ENCODE assay signal across 11 mouse cellular contexts in the genomic region with DNA sequence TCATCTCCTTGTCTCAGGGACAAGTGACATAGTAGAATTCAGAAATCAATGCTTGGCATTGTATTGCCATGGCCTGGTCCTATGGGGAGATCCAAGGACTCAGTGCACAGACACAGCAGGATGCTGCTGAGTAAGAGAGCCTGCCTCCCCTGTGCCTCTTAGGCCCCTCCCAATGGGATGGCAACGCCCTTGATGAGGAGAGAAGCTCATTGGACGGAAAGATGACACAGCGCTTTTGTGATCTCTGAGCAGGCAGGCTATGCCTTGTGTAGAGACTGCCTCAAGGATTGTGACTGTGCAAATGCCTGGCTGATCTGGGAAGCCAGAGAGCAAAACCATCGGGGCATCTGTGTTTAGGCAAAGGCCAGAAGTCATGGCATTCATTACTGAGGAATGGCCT. TPM values are rescaled to one million over a fixed set of nuclear protein-coding genes. Genes with fewer than 3 reads are reported as not detected.
DNase-seq lines count a peak whose midpoint lies in the region; ATAC-seq lines count a peak whose summit lies in the region.
"Had no signal": no experiment of that assay in that cellular context is flagged by ENCODE, and none has a peak within 500 bp of the region (broad histone marks: within the 10 kb centered on the region; RNA-seq: fewer than 3 reads in every experiment).

No protein-coding gene starts in this region.

- peak; percentile 33; the same call in 1 of the 2 replicates for ATAC-seq in intestine, embryonic 16.5 days
- no peak for ATAC-seq in intestine, embryonic 15.5 days
- peak; percentile 64 for ATAC-seq in megakaryocyte, adult 5-6 weeks (ENCODE audit: poor library complexity, severe bottlenecking)
- no peak for ATAC-seq in midbrain, embryonic 13.5 days
- ATAC-seq in heart, embryonic 12.5 days (ENCODE audit: insufficient number of reproducible peaks, low FRiP score): no peak
- ATAC-seq: hindbrain, embryonic 16.5 days had no signal

- no peaks in the 10 kb centered on the region for H3K27me3 ChIP-seq in intestine, embryonic 16.5 days (replicated peaks; ENCODE audit: control insufficient read depth, insufficient read depth, low read length)
- H3K27me3 ChIP-seq in intestine, embryonic 15.5 days (replicated peaks): no peaks in the 10 kb centered on the region
- H3K27me3 ChIP-seq in midbrain, embryonic 13.5 days: no peaks in the 10 kb centered on the region
- no peaks in the 10 kb centered on the region for H3K27me3 ChIP-seq in heart, embryonic 12.5 days (replicated peaks)
- H3K27me3 ChIP-seq: embryonic facial prominence, embryonic 13.5 days; lung, embryonic 15.5 days had no signal

- peak; percentile 32 for DNase-seq in NIH3T3 (ENCODE audit: low read depth)
- DNase-seq in embryo, embryonic 9.5 days (ENCODE audit: extremely low spot score): peak; percentile 9
- no peak for DNase-seq in cerebellum, adult 18-20 months

- H3K36me3 ChIP-seq in intestine, embryonic 16.5 days (ENCODE audit: control insufficient read depth, insufficient read depth, low read length): no peaks in the 10 kb centered on the region
- H3K36me3 ChIP-seq in intestine, embryonic 15.5 days: no peaks in the 10 kb centered on the region
- H3K36me3 ChIP-seq in midbrain, embryonic 13.5 days: no peaks in the 10 kb centered on the region
- no peaks in the 10 kb centered on the region for H3K36me3 ChIP-seq in heart, embryonic 12.5 days
- H3K36me3 ChIP-seq: embryonic facial prominence, embryonic 13.5 days; lung, embryonic 15.5 days had no signal

- H3K4me2 ChIP-seq in intestine, embryonic 16.5 days (ENCODE audit: low read depth, low read length): no peak overlapping the region
- H3K4me2 ChIP-seq in intestine, embryonic 15.5 days (replicated peaks): no peak overlapping the region
- H3K4me2 ChIP-seq in midbrain, embryonic 13.5 days (replicated peaks): no peak overlapping the region
- H3K4me2 ChIP-seq in heart, embryonic 12.5 days: no peak overlapping the region
- H3K4me2 ChIP-seq: embryonic facial prominence, embryonic 13.5 days; lung, embryonic 15.5 days had no signal

- no peak overlapping the region for H3K4me3 ChIP-seq in intestine, embryonic 16.5 days (ENCODE audit: low read length)
- H3K4me3 ChIP-seq in intestine, embryonic 15.5 days (replicated peaks): no peak overlapping the region
- H3K4me3 ChIP-seq in midbrain, embryonic 13.5 days (replicated peaks): no peak overlapping the region
- H3K4me3 ChIP-seq in heart, embryonic 12.5 days: no peak overlapping the region
- H3K4me3 ChIP-seq: embryonic facial prominence, embryonic 13.5 days; lung, embryonic 15.5 days had no signal

- H3K4me1 ChIP-seq in intestine, embryonic 16.5 days (ENCODE audit: control insufficient read depth, insufficient read depth, low read length): no peaks in the 10 kb centered on the region; the same call in 1 of the 2 replicates
- no peaks in the 10 kb centered on the region for H3K4me1 ChIP-seq in intestine, embryonic 15.5 days (replicated peaks)
- H3K4me1 ChIP-seq in midbrain, embryonic 13.5 days (replicated peaks): 0 out of 2 replicates have a peak, but pooled peaks cover 5% of the 10 kb centered on the region
- H3K4me1 ChIP-seq in heart, embryonic 12.5 days (replicated peaks): peaks cover 19% of the 10 kb centered on the region

- H3K9ac ChIP-seq in intestine, embryonic 16.5 days (ENCODE audit: low read depth, low read length): no peak overlapping the region
- no peak overlapping the region for H3K9ac ChIP-seq in intestine, embryonic 15.5 days
- no peak overlapping the region for H3K9ac ChIP-seq in midbrain, embryonic 13.5 days (replicated peaks)
- no peak overlapping the region for H3K9ac ChIP-seq in heart, embryonic 12.5 days
- H3K9ac ChIP-seq: embryonic facial prominence, embryonic 13.5 days; lung, embryonic 15.5 days had no signal

- WGBS in intestine, embryonic 16.5 days: 33% methylated on average over 4 of the region's 4 CpGs
- WGBS in intestine, embryonic 15.5 days: 36% methylated on average over 4 of the region's 4 CpGs
- 34% methylated on average over 4 of the region's 4 CpGs for WGBS in midbrain, embryonic 13.5 days
- WGBS in heart, embryonic 12.5 days: 47% methylated on average over 4 of the region's 4 CpGs

- H3K27ac ChIP-seq in intestine, embryonic 16.5 days (ENCODE audit: low read length): no peak overlapping the region
- H3K27ac ChIP-seq in intestine, embryonic 15.5 days: no peak overlapping the region
- H3K27ac ChIP-seq in midbrain, embryonic 13.5 days: no peak overlapping the region
- H3K27ac ChIP-seq in heart, embryonic 12.5 days (ENCODE audit: poor library complexity, severe bottlenecking): no peak overlapping the region
- H3K27ac ChIP-seq: embryonic facial prominence, embryonic 13.5 days; lung, embryonic 15.5 days had no signal

- no peaks in the 10 kb centered on the region for H3K9me3 ChIP-seq in intestine, embryonic 16.5 days (ENCODE audit: control insufficient read depth, low read length)
- H3K9me3 ChIP-seq in intestine, embryonic 15.5 days: no peaks in the 10 kb centered on the region
- H3K9me3 ChIP-seq in midbrain, embryonic 13.5 days: no peaks in the 10 kb centered on the region
- no peaks in the 10 kb centered on the region for H3K9me3 ChIP-seq in heart, embryonic 12.5 days (replicated peaks)
- H3K9me3 ChIP-seq: embryonic facial prominence, embryonic 13.5 days; lung, embryonic 15.5 days had no signal

RNA-seq across cellular contexts. Expression of gene Hivep3, which starts 16.6 kb away (rescaled TPM):
- 4.0 and 4.4 TPM in 2 replicates for polyA plus RNA-seq in intestine, embryonic 16.5 days (2015; fragmentation: Nextera tagmentation; extraction: Ambion mirVana)
- 5.0 and 5.4 TPM in 2 replicates for polyA plus RNA-seq in intestine, embryonic 15.5 days (2015; fragmentation: Nextera tagmentation; extraction: Ambion mirVana)
- total RNA-seq in megakaryocyte, adult 5-6 weeks (2015): 16.6 and 16.9 TPM in 2 replicates
- total RNA-seq in megakaryocyte, adult 5-6 weeks (2017): 4.3 and 6.7 TPM in 2 replicates
- 9.5 and 10.5 TPM in 2 replicates for polyA plus RNA-seq in midbrain, embryonic 13.5 days (2015; fragmentation: Nextera tagmentation; extraction: Ambion mirVana)
- polyA plus RNA-seq in heart, embryonic 12.5 days (2016; fragmentation: Nextera tagmentation; extraction: Ambion mirVana): 5.8 and 6.1 TPM in 2 replicates

Comparison
In these comparisons a context has a peak if more than half of its experiments do, and no peak if none do; other contexts are left out.
1. ATAC-seq: peak in intestine, embryonic 16.5 days (single experiment) and megakaryocyte, adult 5-6 weeks (single experiment); none in intestine, embryonic 15.5 days (single experiment), midbrain, embryonic 13.5 days (single experiment) and heart, embryonic 12.5 days (single experiment).
2. DNase-seq: peak in NIH3T3 (single experiment) and embryo, embryonic 9.5 days (single experiment); none in cerebellum, adult 18-20 months (0 of 2).